Comparison of ENCODE assay signal across 13 mouse cellular contexts in the genomic region with DNA sequence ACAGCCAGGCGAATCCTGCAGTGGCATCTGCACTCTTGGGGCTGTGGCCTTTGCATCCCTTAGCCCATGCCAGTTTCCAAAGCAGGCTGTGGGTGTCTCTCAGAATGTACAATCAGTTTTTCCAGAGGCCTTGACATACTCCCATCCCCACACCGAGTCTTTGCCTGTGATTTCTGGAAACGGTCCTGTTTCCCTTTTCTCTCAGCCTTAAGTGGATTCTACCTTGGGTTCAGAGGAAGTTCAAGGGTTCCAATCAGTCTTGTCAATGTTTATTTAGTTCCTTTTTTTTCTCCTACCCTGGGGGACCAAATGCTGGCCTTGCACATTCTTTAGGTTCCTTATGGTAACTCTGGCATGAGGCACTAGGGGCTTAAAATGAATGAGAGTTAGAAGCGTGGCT. TPM values are rescaled to one million over a fixed set of nuclear protein-coding genes. Genes with fewer than 3 reads are reported as not detected.
DNase-seq lines count a peak whose midpoint lies in the region; ATAC-seq and TF ChIP-seq lines count a peak whose summit lies in the region.
"Had no signal": no experiment of that assay in that cellular context is flagged by ENCODE, and none has a peak within 500 bp of the region (broad histone marks: within the 10 kb centered on the region; RNA-seq: fewer than 3 reads in every experiment).

No protein-coding gene starts in this region.

- no peaks in the 10 kb centered on the region; a peak in 1 of 4 replicates for H3K4me1 ChIP-seq in MEL (ENCODE audit: control insufficient read depth in 1 of 2, insufficient read depth in 2 of 2, low read length in 2 of 2)
- peaks cover 28% of the 10 kb centered on the region for H3K4me1 ChIP-seq in embryonic facial prominence, embryonic 14.5 days (ENCODE audit: control insufficient read depth, insufficient read depth, low read length)
- H3K4me1 ChIP-seq: liver, embryonic 12.5 days had no signal

- TF ChIP-seq RAD21 in MEL (IDR thresholded peaks at IDR 0.05; ENCODE audit: low read depth, low read length): no peak

- peaks cover 0 to 3% of the 10 kb centered on the region in 2 experiments; a peak in 1 of 4 replicates for H3K27me3 ChIP-seq in MEL (ENCODE audit: control insufficient read depth in 1 of 2, insufficient read depth in 2 of 2, low read length in 2 of 2)
- no peaks in the 10 kb centered on the region for H3K27me3 ChIP-seq in embryonic facial prominence, embryonic 14.5 days (replicated peaks; ENCODE audit: control insufficient read depth, insufficient read depth, low read length)
- H3K27me3 ChIP-seq: embryonic facial prominence, embryonic 15.5 days had no signal

- no peak for ATAC-seq in embryonic facial prominence, embryonic 14.5 days (ENCODE audit: low read depth)
- ATAC-seq: liver, embryonic 12.5 days had no signal

- no peak overlapping the region for H3K27ac ChIP-seq in MEL (ENCODE audit: control insufficient read depth, low read depth, low read length)
- peak overlapping the region; percentile 10; the same call in 1 of the 2 replicates for H3K27ac ChIP-seq in embryonic facial prominence, embryonic 14.5 days (replicated peaks; ENCODE audit: low read depth, low read length)
- H3K27ac ChIP-seq: embryonic facial prominence, embryonic 15.5 days; liver, embryonic 12.5 days had no signal

- TF ChIP-seq POLR2A in MEL (IDR thresholded peaks at IDR 0.05; ENCODE audit: control insufficient read depth in 1 of 2, insufficient read depth in 1 of 2, low read depth in 1 of 2, low read length in 2 of 2, poor library complexity in 1 of 2): no peak

- WGBS in embryonic facial prominence, embryonic 14.5 days: 31% methylated on average over 4 of the region's 4 CpGs

- TF ChIP-seq EP300 in MEL (IDR thresholded peaks at IDR 0.05; ENCODE audit: low read depth in 1 of 2, low read length in 2 of 2): peak in 1 of 2 experiments; percentile 23; a peak in 1 of 4 replicates

- DNase-seq in kidney, adult 11 months: peak; percentile 36
- DNase-seq in kidney, adult 18-20 months: no peak
- peak; percentile 56 for DNase-seq in 3T3-L1 (ENCODE audit: low read depth, low spot score)
- DNase-seq in MEL (ENCODE audit: low read depth, low spot score): peak; percentile 52
- DNase-seq in embryonic facial prominence, embryonic 14.5 days (ENCODE audit: low spot score): peak; percentile 85
- no peak for DNase-seq in left cerebral cortex, adult 9 months (ENCODE audit: low spot score in 2 of 2)
- DNase-seq in spleen, postnatal 36 days (ENCODE audit: low spot score in 2 of 2): no peak
- DNase-seq: cerebellum, adult 11-12 months; midbrain, embryonic 14.5 days; thymus, postnatal 36 days had no signal

- no peaks in the 10 kb centered on the region for H3K9me3 ChIP-seq in MEL (replicated peaks; ENCODE audit: insufficient read depth, low read length)
- H3K9me3 ChIP-seq in embryonic facial prominence, embryonic 14.5 days (ENCODE audit: control insufficient read depth, low read length): 0 out of 2 replicates have a peak, but pooled peaks cover 4% of the 10 kb centered on the region
- H3K9me3 ChIP-seq: embryonic facial prominence, embryonic 15.5 days; heart, embryonic 10.5 days; liver, embryonic 12.5 days had no signal

- no peak for TF ChIP-seq CTCF in MEL (IDR thresholded peaks at IDR 0.05 in 2 of 3, conservative IDR thresholded peaks at IDR 0.05 in 1 of 3; ENCODE audit: control insufficient read depth in 1 of 3, insufficient read depth in 1 of 3, low read depth in 2 of 3, low read length in 3 of 3, poor library complexity in 1 of 3, severe bottlenecking in 1 of 3)

- H3K9ac ChIP-seq in MEL (ENCODE audit: control insufficient read depth, low read depth, low read length, poor library complexity, severe bottlenecking): no peak overlapping the region
- no peak overlapping the region for H3K9ac ChIP-seq in embryonic facial prominence, embryonic 14.5 days (ENCODE audit: low read depth, low read length)
- H3K9ac ChIP-seq: embryonic facial prominence, embryonic 15.5 days; liver, embryonic 12.5 days had no signal

- H3K4me2 ChIP-seq in embryonic facial prominence, embryonic 14.5 days (ENCODE audit: low read depth, low read length): no peak overlapping the region
- H3K4me2 ChIP-seq: embryonic facial prominence, embryonic 15.5 days; liver, embryonic 12.5 days had no signal

- no peak overlapping the region for H3K4me3 ChIP-seq in MEL (ENCODE audit: control insufficient read depth in 1 of 2, insufficient read depth in 1 of 2, low read depth in 2 of 2, low read length in 2 of 2)
- no peak overlapping the region for H3K4me3 ChIP-seq in embryonic facial prominence, embryonic 14.5 days (ENCODE audit: low read depth, low read length)
- H3K4me3 ChIP-seq: embryonic facial prominence, embryonic 15.5 days; heart, embryonic 10.5 days; liver, embryonic 12.5 days had no signal

- H3K79me2 ChIP-seq in MEL (ENCODE audit: control insufficient read depth, insufficient read depth, low read length, poor library complexity): no peaks in the 10 kb centered on the region

- H3K36me3 ChIP-seq in MEL (ENCODE audit: control insufficient read depth in 1 of 2, insufficient read depth in 2 of 2, low read length in 2 of 2): no peaks in the 10 kb centered on the region
- H3K36me3 ChIP-seq in embryonic facial prominence, embryonic 14.5 days (ENCODE audit: control insufficient read depth, insufficient read depth, low read length): no peaks in the 10 kb centered on the region
- H3K36me3 ChIP-seq: embryonic facial prominence, embryonic 15.5 days; heart, embryonic 10.5 days; liver, embryonic 12.5 days had no signal

TF ChIP-seq in MEL, 35 proteins besides CTCF, POLR2A, EP300 and RAD21:
- TF ChIP-seq HCFC1 (IDR thresholded peaks at IDR 0.05; ENCODE audit: low read depth, low read length) (no peak), ZNF384 (IDR thresholded peaks at IDR 0.05; ENCODE audit: low read depth, low read length) (peak; percentile 62; the same call in 1 of the 2 replicates), RCOR1 (IDR thresholded peaks at IDR 0.05; ENCODE audit: low read depth, low read length) (peak; percentile 60; the same call in 1 of the 2 replicates)
TF ChIP-seq in MEL: peak in this region for 2.

RNA-seq across cellular contexts. Expression of a gene that starts 16.0 kb away (rescaled TPM):
- total RNA-seq in MEL (2012; rRNA removed): 19.8 and 24.7 TPM in 2 replicates
- 100 to 1,000 TPM in 1 of 2 experiments, 10 to 100 TPM in 1; 31.4 to 125 TPM for polyA plus RNA-seq in MEL (2012; ENCODE audit: insufficient read depth in 1 of 2, insufficient read length in 2 of 2, low read depth in 1 of 2, low replicate concordance in 2 of 2, missing spikeins in 1 of 2)
- polyA plus RNA-seq in embryonic facial prominence, embryonic 14.5 days (2014; fragmentation: Nextera tagmentation; extraction: Ambion mirVana): 17.0 and 19.2 TPM in 2 replicates

RNA-seq across cellular contexts. Expression of a gene that starts 36.7 kb away (rescaled TPM):
- total RNA-seq in MEL (2012; rRNA removed): 5.7 and 6.9 TPM in 2 replicates
- 1 to 10 TPM in 1 of 2 experiments, not detected in 1; 9.9 TPM for polyA plus RNA-seq in MEL (2012; ENCODE audit: insufficient read depth in 1 of 2, insufficient read length in 2 of 2, low read depth in 1 of 2, low replicate concordance in 2 of 2, missing spikeins in 1 of 2)
- 7.6 and 8.9 TPM in 2 replicates for polyA plus RNA-seq in embryonic facial prominence, embryonic 14.5 days (2014; fragmentation: Nextera tagmentation; extraction: Ambion mirVana)

Comparison
In these comparisons a context has a peak if more than half of its experiments do, and no peak if none do; other contexts are left out.
1. DNase-seq: peak in kidney, adult 11 months (single experiment), 3T3-L1 (single experiment), MEL (single experiment) and embryonic facial prominence, embryonic 14.5 days (single experiment); none in kidney, adult 18-20 months (single experiment), left cerebral cortex, adult 9 months (0 of 2) and spleen, postnatal 36 days (0 of 2).